Mouse (Mus musculus) forebrain, postnatal 0 days (tissue): ENCODE measurements around the gene Nolc1. TPM values are rescaled to one million over a fixed set of nuclear protein-coding genes. Genes with fewer than 3 reads are reported as not detected.
A peak's percentile ranks its signal among the peaks of the same experiment; 100 is the strongest.

Experiments
- ATAC-seq: fragments of 200-750 bp; cut with Nextera tagmentation; 2 replicates; pipeline ENCODE4 v1.8.0; 2017; ENCODE audit warnings: mild to moderate bottlenecking, moderate library complexity
- DNase-seq: peaks from one replicate; pipeline ENCODE4 v3.0.0-alpha.2; 2015
- H3K27ac ChIP-seq: fragments of 300-500 bp; sonication (generic); 2 replicates; pipeline ENCODE4 v1.5.1; 2014; ENCODE audit warnings: low read depth, mild to moderate bottlenecking, antibody characterized with exemption, low read length, moderate library complexity, mixed read lengths
- H3K27me3 ChIP-seq: fragments of 300-500 bp; sonication (generic); 2 replicates; pipeline ENCODE4 v1.6.1; 2014; ENCODE audit warnings: mild to moderate bottlenecking, low read length, mixed read lengths; ENCODE audit not compliant: insufficient read depth
- H3K36me3 ChIP-seq: fragments of 300-500 bp; sonication (generic); 2 replicates; pipeline ENCODE4 v1.6.1; 2014; ENCODE audit warnings: mild to moderate bottlenecking, moderate library complexity; ENCODE audit not compliant: insufficient read depth
- H3K4me1 ChIP-seq: fragments of 300-500 bp; sonication (generic); 2 replicates; pipeline ENCODE4 v1.6.1; 2014; ENCODE audit warnings: antibody characterized with exemption; ENCODE audit not compliant: insufficient read depth
- H3K4me2 ChIP-seq: fragments of 300-500 bp; sonication (generic); 2 replicates; pipeline ENCODE4 v1.6.1; 2014; ENCODE audit warnings: low read depth, mild to moderate bottlenecking, moderate library complexity
- H3K4me3 ChIP-seq: fragments of 300-500 bp; sonication (generic); 2 replicates; pipeline ENCODE4 v1.5.1; 2014; ENCODE audit warnings: low read depth, low read length, mixed read lengths
- H3K9ac ChIP-seq: fragments of 300-500 bp; sonication (generic); 2 replicates; pipeline ENCODE4 v1.6.1; 2014; ENCODE audit warnings: mild to moderate bottlenecking
- H3K9me3 ChIP-seq: fragments of 300-500 bp; sonication (generic); 2 replicates; pipeline ENCODE4 v1.6.1; 2016; ENCODE audit warnings: low read length
- CTCF ChIP-seq: sonication (generic); IDR thresholded peaks from 2 replicates; pipeline ENCODE4 v1.5.1; 2016; ENCODE audit warnings: antibody characterized with exemption, control low read depth, low read depth
- WGBS: fragments of 180-500 bp; shearing (Covaris S2); extraction: QIAGEN DNeasy Blood & Tissue Kit; methylation state at CpG from one replicate; pipeline ENCODE4 v1.1.7; 2014; 5-methylcytosine and 5-hydroxymethylcytosine counted together
- polyA plus RNA-seq: library from polyadenylated mRNA; unstranded; fragments of >200 nt; fragmentation: Nextera tagmentation; extraction: Ambion mirVana; gene quantifications from 2 replicates; pipeline ENCODE4 v1.2.1, GENCODE M21; 2015
- total RNA-seq: library from RNA; depleted of rRNA; stranded (reverse); fragments of >200 nt; gene quantifications from 2 replicates; pipeline ENCODE4 v1.2.3, GENCODE M21; 2014

Gene Nolc1
- total and polyA plus RNA-seq, 2 experiments from 2014 or later, result 51.6 to 67.3 TPM

DNA sequence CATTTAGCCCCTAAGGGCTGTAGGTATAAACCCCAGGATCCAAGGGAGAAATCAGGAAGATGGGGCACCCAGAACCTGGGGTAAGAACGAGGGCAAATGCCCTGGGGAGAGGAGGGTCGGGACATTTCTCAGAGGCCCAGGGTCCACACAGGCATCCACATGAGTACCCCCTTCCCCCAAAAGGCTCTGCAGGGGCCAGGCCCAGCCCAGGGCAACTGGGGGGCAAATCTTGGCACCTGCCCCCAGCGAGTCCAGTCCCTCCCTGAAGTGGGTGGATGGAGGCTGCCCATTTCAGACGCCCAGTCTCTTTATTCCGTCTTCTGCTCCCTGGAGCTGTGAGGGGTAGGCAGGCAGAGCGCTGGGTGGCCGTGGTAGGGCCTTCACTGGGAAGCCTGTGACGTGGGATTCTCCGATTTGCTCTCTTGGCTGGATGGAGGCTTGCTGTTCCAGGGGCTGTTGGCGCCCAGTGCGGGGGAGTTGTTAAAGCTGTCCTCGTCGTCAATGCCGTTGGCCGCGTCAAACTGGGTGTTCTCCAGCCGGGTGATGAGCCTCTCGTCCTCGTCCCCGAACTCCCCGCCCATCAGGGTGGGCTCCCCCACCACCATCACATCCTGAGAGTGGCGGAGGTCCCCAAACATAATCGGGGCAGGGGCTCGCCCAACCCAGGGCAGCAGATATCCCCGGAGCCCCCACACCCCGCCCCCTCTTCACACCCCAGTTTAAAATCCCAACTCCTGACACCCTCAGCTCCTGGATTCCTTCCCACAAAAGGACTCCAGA, 42.7 kb upstream of the Nolc1 start:
- Histone ChIP-seq H3K9me3 (no peaks in the 10 kb centered on the region), H3K36me3 (peaks cover 55% of the 10 kb centered on the region), H3K4me2 (no peak overlapping the region), H3K4me3 (no peak overlapping the region), H3K27me3 (no peaks in the 10 kb centered on the region), H3K4me1 (peaks cover 14% of the 10 kb centered on the region), H3K9ac (no peak overlapping the region), H3K27ac (no peak overlapping the region)
- no peak for ATAC-seq
- DNase-seq, result no peak
- WGBS, result 76% methylated on average over 26 of the region's 26 CpGs
- no peak for TF ChIP-seq CTCF

DNA sequence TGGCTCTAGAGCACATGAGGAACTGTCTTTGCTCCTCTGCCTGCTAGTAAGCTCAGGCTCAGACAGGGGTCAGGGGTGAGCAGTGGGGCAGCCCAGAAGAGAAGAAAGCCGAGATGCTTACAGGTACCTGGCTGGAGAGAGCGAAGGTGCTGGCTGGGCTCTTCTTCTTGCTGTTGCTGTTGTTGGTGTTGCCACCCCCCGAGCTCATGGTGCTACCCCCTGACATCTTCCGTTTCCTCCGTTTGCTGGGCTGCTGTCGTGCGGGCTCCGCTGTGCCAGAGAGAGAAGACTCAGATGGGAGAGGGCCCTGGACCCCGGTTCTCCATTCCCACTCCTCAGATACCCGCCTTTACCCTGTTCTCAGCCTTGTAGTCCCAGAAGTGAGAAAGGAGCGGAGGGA, 41.8 kb upstream of the Nolc1 start:
- H3K27ac ChIP-seq, result no peak overlapping the region
- no peak for TF ChIP-seq CTCF
- DNase-seq (no peak), ATAC-seq (no peak)
- peaks cover 20% of the 10 kb centered on the region for H3K4me1 ChIP-seq
- no peaks in the 10 kb centered on the region for H3K9me3 ChIP-seq
- H3K36me3 ChIP-seq, result peaks cover 55% of the 10 kb centered on the region
- H3K4me3 ChIP-seq, result no peak overlapping the region
- H3K4me2 ChIP-seq, result no peak overlapping the region
- no peaks in the 10 kb centered on the region for H3K27me3 ChIP-seq
- 94% methylated on average over 11 of the region's 11 CpGs for WGBS
- H3K9ac ChIP-seq, result no peak overlapping the region

DNA sequence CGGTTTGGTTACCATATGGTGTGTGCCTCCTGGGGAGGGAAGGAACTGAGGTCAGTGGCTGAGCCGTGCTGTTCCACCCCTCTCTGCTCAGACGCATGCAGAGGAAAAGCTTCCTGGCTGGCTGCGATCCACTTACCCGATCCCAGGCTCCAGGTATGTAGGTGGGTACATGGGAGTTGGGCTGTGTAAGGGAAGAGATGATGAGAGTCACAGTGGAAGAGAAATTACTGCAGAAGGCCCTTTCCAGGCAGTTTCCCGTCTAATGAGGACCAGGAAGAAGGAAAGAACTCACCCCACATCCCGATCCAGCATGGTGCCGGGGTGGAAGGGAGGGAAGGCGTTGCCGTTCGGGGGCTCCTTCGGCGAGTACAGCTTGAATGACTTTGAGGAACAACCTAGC, 39.7 kb upstream of the Nolc1 start:
- no peaks in the 10 kb centered on the region for H3K9me3 ChIP-seq
- TF ChIP-seq CTCF, result no peak
- H3K4me2 ChIP-seq, result 0 out of 2 replicates have a peak overlapping the region, but pooled peaks have one; percentile 91
- no peak overlapping the region for H3K4me3 ChIP-seq
- H3K27ac ChIP-seq, result no peak overlapping the region
- DNase-seq, result no peak
- WGBS, result 83% methylated on average over 13 of the region's 13 CpGs
- peaks cover 30% of the 10 kb centered on the region for H3K4me1 ChIP-seq
- no peaks in the 10 kb centered on the region for H3K27me3 ChIP-seq
- H3K36me3 ChIP-seq, result peaks cover 52% of the 10 kb centered on the region
- no peak overlapping the region for H3K9ac ChIP-seq
- no peak for ATAC-seq

- WGBS, result 55% methylated on average over 13 of the region's 13 CpGs
- Histone ChIP-seq H3K9ac (peak overlapping the region; percentile 81), H3K27ac (peak overlapping the region; percentile 45; the same call in 1 of the 2 replicates), H3K4me2 (peak overlapping the region; percentile 91), H3K4me3 (peak overlapping the region; percentile 58), H3K27me3 (no peaks in the 10 kb centered on the region), H3K9me3 (no peaks in the 10 kb centered on the region), H3K36me3 (peaks cover 50% of the 10 kb centered on the region), H3K4me1 (peaks cover 37% of the 10 kb centered on the region)
- peak; percentile 34 for TF ChIP-seq CTCF
- DNase-seq (no peak), ATAC-seq (no peak)
These were observed 39.0 kb upstream of the Nolc1 start for GRCm38 (mm10) chr19:46036477-46037242.

DNA sequence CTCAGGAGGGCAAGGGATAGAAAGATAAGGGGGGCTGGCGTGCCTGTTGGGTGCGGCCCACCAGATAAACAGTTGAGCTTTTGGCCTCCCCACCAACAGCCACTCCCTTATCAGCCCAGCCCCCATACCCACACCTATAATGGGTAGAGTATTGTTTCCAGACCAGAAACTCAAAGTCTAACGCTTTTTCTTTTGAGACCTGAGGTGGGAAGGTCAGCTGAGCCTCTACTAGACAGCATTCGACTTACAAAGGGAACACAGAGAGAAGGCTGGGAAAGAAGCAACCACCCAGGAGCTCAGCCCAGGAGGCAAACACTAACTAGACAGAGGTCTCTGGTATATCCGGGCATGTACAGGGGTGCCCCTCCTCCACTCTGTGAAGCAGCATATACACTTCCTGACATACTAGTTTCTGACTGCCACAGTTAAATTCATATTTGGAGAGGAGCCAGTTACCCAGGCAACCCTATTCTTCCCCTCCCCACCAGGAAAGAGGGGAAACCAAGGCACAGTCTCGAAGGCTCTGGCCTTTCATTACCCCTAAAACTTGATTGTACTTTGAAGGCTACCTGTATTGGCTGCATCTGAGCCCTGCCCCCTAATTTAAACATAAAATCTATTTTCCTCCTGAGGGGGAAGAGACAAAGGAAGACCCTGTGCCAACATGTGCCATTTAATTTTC, 38.3 kb upstream of the Nolc1 start:
- Histone ChIP-seq H3K36me3 (peaks cover 42% of the 10 kb centered on the region), H3K4me3 (peak overlapping the region; percentile 58), H3K4me2 (peak overlapping the region; percentile 91), H3K27ac (peak overlapping the region; percentile 45; the same call in 1 of the 2 replicates), H3K27me3 (no peaks in the 10 kb centered on the region), H3K4me1 (peaks cover 39% of the 10 kb centered on the region), H3K9me3 (no peaks in the 10 kb centered on the region), H3K9ac (peak overlapping the region; percentile 81)
- TF ChIP-seq CTCF, result no peak
- WGBS, result 7% methylated on average over 6 of the region's 6 CpGs
- DNase-seq (no peak), ATAC-seq (no peak)

DNA sequence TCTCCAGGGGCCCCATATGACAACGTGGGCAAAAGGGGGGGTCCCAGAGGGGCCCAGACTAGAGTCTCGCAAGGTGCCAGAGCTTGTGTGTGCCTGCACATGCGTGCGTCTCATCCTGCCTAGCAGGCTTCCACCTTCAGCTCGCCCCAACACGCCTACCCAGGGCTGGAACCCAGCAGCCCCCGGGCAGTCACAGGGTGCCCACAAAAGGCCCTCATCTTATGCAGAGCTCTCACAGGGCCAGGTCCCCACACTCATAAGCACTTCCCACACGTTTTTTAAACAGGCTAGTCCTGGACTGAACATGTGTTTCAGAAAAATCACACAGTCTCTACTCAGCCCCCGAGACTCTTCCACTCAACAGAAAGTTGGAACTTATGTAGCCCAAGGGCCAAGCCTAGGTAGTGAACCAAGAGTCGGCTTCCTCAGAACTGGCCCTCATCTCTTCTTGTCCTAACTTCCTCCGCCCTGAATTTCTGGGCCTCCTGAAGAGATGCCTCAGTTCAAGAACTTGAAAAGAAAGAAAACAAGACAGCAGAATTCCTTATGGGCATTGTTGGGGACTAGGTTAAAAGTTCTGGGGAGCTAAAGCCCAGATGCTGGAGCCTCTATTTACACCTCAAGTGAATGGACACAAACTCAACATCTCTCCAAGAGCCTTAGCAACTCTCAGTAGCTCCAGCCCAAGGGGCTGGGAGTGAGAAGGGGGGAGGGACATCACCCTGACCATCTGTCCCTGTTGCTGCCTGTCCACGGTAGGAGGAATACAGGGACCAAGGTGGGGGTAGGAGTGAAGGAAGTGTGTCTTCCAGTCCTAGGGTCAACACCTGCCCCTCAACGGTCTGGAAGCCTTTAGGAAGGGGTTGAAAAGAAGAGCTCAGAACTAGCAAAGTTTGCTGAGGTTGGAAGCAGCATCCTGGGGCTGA, 37.5 kb upstream of the Nolc1 start:
- 3% methylated on average over 13 of the region's 13 CpGs for WGBS
- no peaks in the 10 kb centered on the region for H3K27me3 ChIP-seq
- no peaks in the 10 kb centered on the region for H3K9me3 ChIP-seq
- DNase-seq, result no peak
- ATAC-seq, result no peak
- H3K4me1 ChIP-seq, result peaks cover 44% of the 10 kb centered on the region
- peak overlapping the region; percentile 58 for H3K4me3 ChIP-seq
- TF ChIP-seq CTCF, result no peak
- H3K4me2 ChIP-seq, result peak overlapping the region; percentile 91
- peak overlapping the region; percentile 81 for H3K9ac ChIP-seq
- H3K27ac ChIP-seq, result peak overlapping the region; percentile 85
- H3K36me3 ChIP-seq, result peaks cover 34% of the 10 kb centered on the region
